ENCODE assay signal across 7 mouse cellular contexts in genomic region chr2:60910820-60911219, GRCm38 (mm10). TPM values are rescaled to one million over a fixed set of nuclear protein-coding genes. Genes with fewer than 3 reads are reported as not detected.
DNase-seq lines count a peak whose midpoint lies in the region; ATAC-seq and TF ChIP-seq lines count a peak whose summit lies in the region.

No protein-coding gene starts in this region.

- intact Hi-C loops in gastrocnemius, postnatal 36 days (cut with DNase I): no loop called here

- H3K27me3 ChIP-seq in kidney, embryonic 15.5 days: no peaks in the 10 kb centered on the region
- no peaks in the 10 kb centered on the region for H3K27me3 ChIP-seq in lung, embryonic 14.5 days (ENCODE audit: insufficient read depth, low read length)

- TF ChIP-seq CTCF in lung, embryonic 14.5 days (IDR thresholded peaks at IDR 0.05; ENCODE audit: low read depth): no peak

- H3K36me3 ChIP-seq in kidney, embryonic 15.5 days: no peaks in the 10 kb centered on the region
- H3K36me3 ChIP-seq in lung, embryonic 14.5 days (ENCODE audit: insufficient read depth): no peaks in the 10 kb centered on the region

- no peak for ATAC-seq in kidney, embryonic 15.5 days (replicated peaks; ENCODE audit: low FRiP score)
- 0 out of 2 replicates have a peak, but pooled peaks have one; percentile 40 for ATAC-seq in lung, embryonic 14.5 days (ENCODE audit: insufficient read depth)

- no peak overlapping the region for H3K4me2 ChIP-seq in kidney, embryonic 15.5 days
- no peak overlapping the region for H3K4me2 ChIP-seq in lung, embryonic 14.5 days

- H3K9ac ChIP-seq in kidney, embryonic 15.5 days: no peak overlapping the region
- no peak overlapping the region for H3K9ac ChIP-seq in lung, embryonic 14.5 days

- no peaks in the 10 kb centered on the region for H3K9me3 ChIP-seq in kidney, embryonic 15.5 days (replicated peaks)
- H3K9me3 ChIP-seq in lung, embryonic 14.5 days (ENCODE audit: low read depth, low read length): no peaks in the 10 kb centered on the region

- peaks cover 49% of the 10 kb centered on the region for H3K4me1 ChIP-seq in kidney, embryonic 15.5 days
- H3K4me1 ChIP-seq in lung, embryonic 14.5 days (ENCODE audit: insufficient read depth): peaks cover 19% of the 10 kb centered on the region; the same call in 1 of the 2 replicates

- 72% methylated on average over 6 of the region's 6 CpGs for WGBS in kidney, embryonic 15.5 days
- WGBS in lung, embryonic 14.5 days: 42% methylated on average over 6 of the region's 6 CpGs

- peak; percentile 95 for DNase-seq in MN1 (ENCODE audit: low spot score)
- peak; percentile 70 for DNase-seq in adrenal gland, adult 2 months
- peak; percentile 37 to 43 for DNase-seq in gastrocnemius, postnatal 36 days
- peak; percentile 61 for DNase-seq in lung, embryonic 14.5 days
- peak; percentile 36 for DNase-seq in yolk sac, embryonic 10.5 days (ENCODE audit: low spot score)
- no peak for DNase-seq in ovary, adult 18-20 months (ENCODE audit: low spot score)

- no peak overlapping the region for H3K4me3 ChIP-seq in kidney, embryonic 15.5 days (replicated peaks)
- H3K4me3 ChIP-seq in lung, embryonic 14.5 days (ENCODE audit: low read depth, low read length): no peak overlapping the region

- 0 out of 2 replicates have a peak overlapping the region, but pooled peaks have one; percentile 18 for H3K27ac ChIP-seq in kidney, embryonic 15.5 days
- no peak overlapping the region for H3K27ac ChIP-seq in lung, embryonic 14.5 days (ENCODE audit: low read depth)

RNA-seq across cellular contexts. Expression of gene Rbms1, which starts 52.2 kb away (rescaled TPM):
- total RNA-seq in adrenal gland, adult 2 months (2021): 10 to 100 TPM; 58.6 to 60.1 TPM
- polyA plus RNA-seq in adrenal gland, adult 2 months (2012; rRNA removed): 118 and 119 TPM in 2 replicates
- total RNA-seq in gastrocnemius, postnatal 36 days (2021): 10 to 100 TPM; 17.8 to 20.1 TPM
- polyA plus RNA-seq in kidney, embryonic 15.5 days (2015; fragmentation: Nextera tagmentation; extraction: Ambion mirVana): 109 and 117 TPM in 2 replicates
- 127 and 136 TPM in 2 replicates for polyA plus RNA-seq in lung, embryonic 14.5 days (2014; fragmentation: Nextera tagmentation; extraction: Ambion mirVana)
